Mouse (Mus musculus) embryonic fibroblast, embryonic 13.5 days (primary cell): ENCODE measurements at regions not wholly inside any gene's neighbourhood (a gene's known extent, or its start where the extent isn't known, plus 50 kb on each side); places are given as distances from the start of the nearest gene placed in this dataset.
A peak's percentile ranks its signal among the peaks of the same experiment; 100 is the strongest.

Experiments
- H3K27ac ChIP-seq: 2 replicates; pipeline ENCODE4 v1.5.1; 2012; ENCODE audit warnings: low read length, control low read depth, inconsistent platforms; ENCODE audit not compliant: insufficient read depth
- H3K4me1 ChIP-seq: 2 replicates; pipeline ENCODE4 v1.6.1; 2011; ENCODE audit warnings: low read length; ENCODE audit not compliant: control insufficient read depth, insufficient read depth
- H3K4me3 ChIP-seq: 2 replicates; pipeline ENCODE4 v1.5.1; 2011; ENCODE audit warnings: mild to moderate bottlenecking, control low read depth, low read length; ENCODE audit not compliant: insufficient read depth
- CTCF ChIP-seq: IDR thresholded peaks from 2 replicates; pipeline ENCODE4 v1.5.1; 2011; ENCODE audit warnings: mild to moderate bottlenecking, control low read depth, low read length, moderate library complexity, borderline replicate concordance; ENCODE audit not compliant: insufficient read depth
- POLR2A ChIP-seq: IDR thresholded peaks from 2 replicates; pipeline ENCODE4 v1.6.1; 2011; ENCODE audit warnings: low read depth, mild to moderate bottlenecking, control low read depth, low read length, moderate library complexity

DNA sequence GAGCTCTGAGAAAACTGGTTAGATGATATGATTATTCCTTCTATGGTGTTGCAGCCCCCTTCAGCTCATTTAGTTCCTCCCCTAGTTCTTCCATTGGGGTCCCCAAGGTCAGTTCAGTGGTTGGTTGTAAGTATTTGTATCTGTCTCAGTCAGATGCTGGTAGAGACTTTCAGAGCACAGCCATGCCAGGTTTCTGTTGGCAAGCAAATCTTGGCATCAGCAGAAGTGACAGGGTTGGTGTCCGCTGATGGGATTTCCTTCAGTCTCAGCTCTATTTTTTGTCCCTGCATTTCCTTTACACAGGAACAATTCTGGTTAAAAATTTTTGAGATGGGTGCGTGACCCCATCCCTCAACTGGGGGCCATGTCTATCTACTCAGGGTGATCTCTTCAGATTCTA lies 55.3 kb upstream of the Spaca1 start:
- Histone ChIP-seq H3K4me1 (no peaks in the 10 kb centered on the region), H3K27ac (no peak overlapping the region), H3K4me3 (no peak overlapping the region)
- no peak for TF ChIP-seq CTCF
- no peak for TF ChIP-seq POLR2A

DNA sequence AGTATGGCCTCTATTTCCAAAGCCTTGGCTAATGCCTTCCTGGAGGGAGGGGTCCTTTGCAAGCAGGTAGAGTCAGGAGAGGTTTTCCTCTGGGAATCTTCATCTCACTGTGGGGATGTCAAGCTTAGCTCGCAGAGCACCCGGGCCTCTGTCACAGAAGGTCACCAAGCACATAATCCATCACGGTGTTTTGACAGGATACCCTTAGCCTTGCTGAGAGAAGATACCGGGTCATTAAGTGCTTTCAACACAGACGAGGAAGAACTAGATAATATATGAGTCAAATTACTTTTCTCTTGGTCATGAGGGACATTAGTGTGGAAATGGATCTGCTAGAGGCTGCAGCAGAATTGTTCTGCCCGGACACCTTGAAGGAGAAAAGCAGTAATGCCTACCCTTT lies 64.3 kb upstream of the Spaca1 start:
- Histone ChIP-seq H3K4me3 (no peak overlapping the region), H3K4me1 (no peaks in the 10 kb centered on the region), H3K27ac (no peak overlapping the region)
- TF ChIP-seq POLR2A (no peak), CTCF (no peak)

DNA sequence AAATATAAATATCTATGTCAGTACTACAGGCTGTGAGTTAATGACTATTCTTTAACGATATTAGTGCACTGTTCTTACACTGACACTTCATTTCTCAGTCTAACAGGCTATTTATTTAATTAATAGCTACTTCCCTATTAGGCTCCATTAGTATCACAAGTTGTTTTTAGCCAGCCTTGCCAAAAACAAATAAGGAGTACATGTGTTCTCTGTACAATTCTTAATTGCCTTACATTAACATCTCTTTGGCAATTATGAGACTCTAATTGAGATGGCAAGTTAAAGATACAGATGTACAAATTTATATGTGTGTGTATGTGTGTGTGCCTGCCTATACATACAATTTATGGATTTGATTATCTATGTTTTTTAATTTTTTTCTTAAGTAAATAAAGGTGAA lies 67.1 kb upstream of the Spaca1 start:
- Histone ChIP-seq H3K4me1 (no peaks in the 10 kb centered on the region), H3K27ac (no peak overlapping the region), H3K4me3 (no peak overlapping the region)
- TF ChIP-seq CTCF, result no peak
- no peak for TF ChIP-seq POLR2A

DNA sequence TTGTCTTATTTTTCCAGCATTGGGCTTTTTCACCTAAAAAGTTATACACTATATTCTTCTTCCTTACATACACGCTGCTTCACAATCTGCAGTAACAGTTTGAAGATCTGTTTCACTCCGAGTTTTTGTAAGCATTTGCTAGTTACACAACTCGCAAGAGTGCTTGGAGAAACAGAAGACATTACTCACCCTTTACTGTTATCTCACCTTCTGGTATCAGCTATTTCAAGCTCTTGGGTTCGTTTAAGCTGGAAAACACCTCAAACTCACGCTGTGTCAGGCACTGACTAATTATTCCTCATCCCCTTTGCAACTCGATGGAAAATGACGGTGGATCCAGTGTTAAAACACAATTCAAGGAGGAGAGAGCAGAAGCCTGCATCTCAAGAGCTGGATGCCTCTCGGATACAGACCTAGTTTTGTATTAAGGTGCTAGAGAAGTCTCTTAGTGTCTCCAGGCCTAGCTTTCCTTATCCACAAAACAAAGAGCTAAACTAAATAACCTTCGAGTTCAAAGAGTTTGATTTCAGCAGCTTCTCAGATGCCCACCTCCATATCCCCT lies 73.0 kb upstream of the Spaca1 start:
- TF ChIP-seq POLR2A (no peak), CTCF (no peak)
- Histone ChIP-seq H3K4me3 (no peak overlapping the region), H3K27ac (no peak overlapping the region), H3K4me1 (no peaks in the 10 kb centered on the region)

DNA sequence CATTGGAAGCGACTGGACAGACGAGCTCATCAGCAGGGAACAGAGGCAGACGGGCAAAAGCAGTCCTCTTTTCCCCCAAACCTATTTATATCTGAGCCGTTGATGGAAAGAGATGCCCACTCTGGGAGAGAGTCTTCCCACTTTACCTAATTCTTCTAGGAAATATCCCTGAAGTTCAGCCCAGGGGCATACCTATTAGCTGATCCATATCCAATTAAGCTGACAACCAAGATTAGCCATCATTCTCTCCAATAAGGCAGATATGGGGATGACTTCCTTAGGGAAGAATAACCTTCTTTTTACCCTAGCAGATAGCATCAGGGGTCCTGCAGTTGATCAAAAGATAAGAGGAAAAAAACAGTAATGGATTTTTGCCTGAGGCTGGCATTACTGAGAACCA lies 78.2 kb upstream of the Spaca1 start:
- TF ChIP-seq CTCF, result no peak
- H3K4me1 ChIP-seq, result no peaks in the 10 kb centered on the region

DNA sequence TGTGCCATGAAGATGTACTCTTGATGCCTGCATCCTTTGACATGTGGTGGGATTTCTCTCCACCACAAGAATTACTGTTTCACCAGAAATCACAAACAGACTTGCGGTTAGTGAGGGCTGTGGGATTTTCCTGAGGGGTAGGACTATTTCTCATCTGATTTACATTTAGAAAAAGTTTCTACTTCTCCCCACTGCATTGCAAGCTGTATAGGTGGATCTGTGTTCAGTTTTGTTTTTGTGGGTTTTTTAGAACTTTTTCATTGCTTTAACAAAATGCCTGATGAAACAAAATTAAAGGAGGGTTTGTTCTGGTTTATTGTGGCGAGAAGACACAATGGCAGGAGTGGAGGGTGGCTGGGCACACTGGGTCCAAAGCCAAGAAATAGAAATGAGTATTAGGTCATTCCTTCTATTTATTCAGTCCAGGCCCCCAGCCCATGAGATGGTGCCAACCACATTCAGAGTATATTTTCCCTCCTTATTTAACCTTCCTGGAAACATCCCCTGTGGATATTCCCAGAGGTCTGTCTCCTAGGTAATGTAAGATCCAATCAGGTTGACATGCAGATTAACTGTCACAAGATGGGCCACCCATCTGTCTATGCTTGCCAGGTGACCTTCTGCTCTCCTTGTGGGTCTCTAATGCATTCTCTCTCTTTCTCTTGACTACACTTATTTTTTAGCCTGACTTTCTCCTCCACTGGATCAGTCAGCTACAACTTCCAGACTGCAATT lies 96.3 kb upstream of the Spaca1 start:
- no peak for TF ChIP-seq POLR2A

More for the DNA sequence above, 78.2 kb upstream of the Spaca1 start:
- H3K4me3 ChIP-seq, result no peak overlapping the region
- H3K27ac ChIP-seq, result no peak overlapping the region

DNA sequence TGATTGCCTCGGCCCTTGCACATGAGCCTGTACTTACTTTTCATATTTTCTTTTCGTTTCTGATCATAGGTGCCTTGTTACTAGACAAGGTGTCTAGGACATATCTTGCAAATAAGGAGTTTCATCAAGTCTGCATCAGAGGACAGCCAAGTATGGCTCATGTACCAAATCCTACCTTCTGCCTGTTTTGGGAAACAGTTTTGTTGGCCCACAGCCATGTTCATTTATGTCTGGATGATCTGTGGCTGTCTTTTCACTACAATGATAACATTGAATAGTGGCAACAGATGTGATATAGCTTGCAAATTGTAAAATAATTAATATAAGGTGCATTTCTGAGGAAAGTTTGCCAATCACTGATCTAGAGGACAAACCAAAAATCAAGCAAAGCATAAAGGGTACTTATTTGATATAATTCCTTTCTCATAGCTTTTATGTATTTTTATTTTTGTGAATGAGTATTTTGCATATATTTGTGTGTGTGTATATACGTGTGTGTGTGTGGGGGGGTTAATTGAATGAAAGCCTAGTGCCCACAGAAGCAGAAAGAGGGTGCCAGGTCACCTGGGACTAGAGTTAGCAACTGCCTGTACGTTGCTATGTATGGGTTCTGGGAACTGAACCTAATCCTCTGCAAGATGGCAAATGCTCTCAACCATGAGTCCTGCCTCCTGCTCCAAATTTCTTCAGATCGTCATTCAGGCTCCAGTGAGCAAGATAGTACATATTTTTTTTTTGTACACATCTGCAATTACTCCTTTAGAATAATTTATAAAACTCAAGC lies 99.2 kb upstream of the Spaca1 start:
- Histone ChIP-seq H3K27ac (no peak overlapping the region), H3K4me1 (peaks cover 2% of the 10 kb centered on the region), H3K4me3 (no peak overlapping the region)
- TF ChIP-seq CTCF, result no peak
- no peak for TF ChIP-seq POLR2A

More for the DNA sequence above, 96.3 kb upstream of the Spaca1 start:
- Histone ChIP-seq H3K4me1 (no peaks in the 10 kb centered on the region), H3K4me3 (no peak overlapping the region), H3K27ac (no peak overlapping the region)

DNA sequence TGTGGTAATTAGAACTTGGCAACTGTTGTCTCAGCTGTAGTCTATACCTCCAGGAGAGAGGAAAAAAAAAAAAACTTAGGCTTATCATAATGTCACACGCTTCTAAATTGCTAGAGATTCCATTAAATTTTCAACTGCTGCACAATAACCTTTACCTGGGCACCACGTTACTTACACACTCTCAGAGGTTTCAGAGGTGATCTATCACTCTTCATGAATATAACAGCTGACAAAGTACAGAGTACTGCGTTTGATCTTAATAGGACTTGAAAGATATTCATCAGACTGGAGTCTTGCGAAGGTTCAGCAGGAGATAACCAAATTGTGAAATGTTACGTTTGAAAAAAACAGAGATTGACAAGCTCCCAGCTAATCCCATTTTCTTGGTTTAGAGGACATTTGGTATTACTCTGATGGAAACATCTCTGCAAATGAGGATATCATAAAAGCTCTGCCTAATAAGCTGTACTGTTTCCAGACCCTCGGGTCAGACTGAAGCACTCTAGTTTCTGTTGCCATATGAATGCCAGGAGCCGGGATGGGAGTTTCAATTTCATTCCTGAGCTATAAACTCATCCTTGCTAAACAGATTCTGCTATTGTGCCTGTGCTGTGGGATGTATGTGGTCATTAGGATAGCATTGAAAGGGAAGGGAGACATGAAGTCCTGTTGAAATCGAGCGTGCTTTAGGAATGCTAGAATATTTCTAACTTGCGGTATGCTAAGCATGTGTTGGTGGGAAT lies 101.8 kb upstream of the Spaca1 start:
- H3K4me3 ChIP-seq, result no peak overlapping the region
- TF ChIP-seq POLR2A (no peak), CTCF (no peak)
- peaks cover 2% of the 10 kb centered on the region for H3K4me1 ChIP-seq

DNA sequence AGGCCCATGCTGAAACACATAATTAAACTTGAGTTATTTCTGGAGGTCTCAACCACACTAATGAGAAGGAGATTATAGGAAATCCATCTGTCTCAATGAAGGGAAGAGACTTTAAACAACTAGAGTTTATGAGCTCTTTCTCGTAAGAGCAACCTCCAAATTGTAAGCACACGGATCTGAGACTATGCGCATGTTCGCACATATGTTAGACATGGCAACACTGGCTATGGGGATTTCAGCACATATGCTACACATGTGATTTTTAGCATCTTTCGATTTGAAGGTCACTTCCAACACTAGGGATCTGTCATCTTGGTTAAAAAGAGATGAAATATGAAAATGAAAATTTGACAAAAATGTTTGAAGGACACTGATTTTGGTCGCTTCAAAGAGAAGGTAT lies 105.5 kb upstream of the Spaca1 start:
- Histone ChIP-seq H3K4me3 (no peak overlapping the region), H3K4me1 (peaks cover 2% of the 10 kb centered on the region), H3K27ac (no peak overlapping the region)
- no peak for TF ChIP-seq CTCF
- TF ChIP-seq POLR2A, result no peak

More for the DNA sequence above, 101.8 kb upstream of the Spaca1 start:
- H3K27ac ChIP-seq, result peak overlapping the region; percentile 61; the same call in 1 of the 2 replicates
